Mouse (Mus musculus) lung, adult 18-20 months (tissue): Measurements from ENCODE around the gene H2-Q6.
"Not testable (repeated sequence)": the region's sequence is repeated elsewhere in the genome, so short reads cannot be mapped to it uniquely, and the experiment has no call there.

ENCODE experiments used
- DNase-seq, 2 experiments: peaks; one replicate each; pipeline ENCODE4 v3.0.0; 2022; ENCODE audit warnings: mixed read lengths in 2 of 2

Gene H2-Q6

GRCm38 (mm10) chr17:35435577-35435976 lies 10.9 kb downstream of the H2-Q6 start:
- DNase-seq: not testable (repeated sequence)

- not testable (repeated sequence) for DNase-seq
Measured at GRCm38 (mm10) chr17:35437386-35437936, 12.8 kb downstream of the H2-Q6 start.

GRCm38 (mm10) chr17:35438395-35438794 lies 13.7 kb downstream of the H2-Q6 start:
- not testable (repeated sequence) for DNase-seq

- peak; percentile 91 to 94 for DNase-seq
Measured at GRCm38 (mm10) chr17:35438885-35439284, 14.2 kb downstream of the H2-Q6 start, which contains the start of gene H2-Q7. TSS of gene H2-Q7 (plus strand) at chr17:35439155.

GRCm38 (mm10) chr17:35439295-35439747 lies 14.7 kb downstream of the H2-Q6 start:
- peak in 1 of 2 experiments; percentile 19 for DNase-seq

- peak in 1 of 2 experiments; percentile 5 for DNase-seq
Measured at GRCm38 (mm10) chr17:35439925-35440645, 15.4 kb downstream of the H2-Q6 start.

GRCm38 (mm10) chr17:35442376-35442775 lies 17.7 kb downstream of the H2-Q6 start:
- DNase-seq: not testable (repeated sequence)

GRCm38 (mm10) chr17:35444510-35444909 lies 19.9 kb downstream of the H2-Q6 start:
- DNase-seq: not testable (repeated sequence)

- not testable (repeated sequence) for DNase-seq
Measured at GRCm38 (mm10) chr17:35458247-35458646, 33.6 kb downstream of the H2-Q6 start.

GRCm38 (mm10) chr17:35460513-35461341 lies 36.1 kb downstream of the H2-Q6 start:
- DNase-seq: not testable (repeated sequence)

GRCm38 (mm10) chr17:35465651-35466050 lies 41.0 kb downstream of the H2-Q6 start:
- not testable (repeated sequence) for DNase-seq

GRCm38 (mm10) chr17:35468936-35469335 lies 44.3 kb downstream of the H2-Q6 start:
- DNase-seq: not testable (repeated sequence)

GRCm38 (mm10) chr17:35469842-35470751 lies 45.4 kb downstream of the H2-Q6 start, which contains the start of gene H2-Q10:
TSS of gene H2-Q10 (plus strand) at chr17:35470089.
- DNase-seq: no peak
